Mouse (Mus musculus): ENCODE results near the gene Dscaml1. TPM values are rescaled to one million over a fixed set of nuclear protein-coding genes. Genes with fewer than 3 reads are reported as not detected.

Dscaml1 gene
- polyA plus RNA-seq, 1 experiment from 2014 or later = 15.1 TPM

- Histone ChIP-seq H3K4me1 (replicated peaks; ENCODE audit: control insufficient read depth, insufficient read depth, low read length) (peaks cover 15% of the 10 kb centered on the region; the same call in 1 of the 2 replicates), H3K4me2 (replicated peaks) (no peak overlapping the region), H3K27ac (peak overlapping the region; percentile 68), H3K4me3 (replicated peaks; ENCODE audit: low read length) (no peak overlapping the region), H3K27me3 (ENCODE audit: control insufficient read depth, insufficient read depth, low read length) (no peaks in the 10 kb centered on the region), H3K9ac (no peak overlapping the region), H3K36me3 (replicated peaks; ENCODE audit: control insufficient read depth, insufficient read depth) (peaks cover 13% of the 10 kb centered on the region; the same call in 1 of the 2 replicates), H3K9me3 (ENCODE audit: control insufficient read depth, low read length) (no peaks in the 10 kb centered on the region)
- ATAC-seq (ENCODE audit: low FRiP score) = peak; percentile 34; the same call in 1 of the 2 replicates
- no peak for DNase-seq (ENCODE audit: low spot score)
- WGBS = 50% methylated on average over 8 of the region's 8 CpGs
These were observed 28.6 kb downstream of the Dscaml1 start for GRCm38 (mm10) chr9:45454889-45455610.

GRCm38 (mm10) chr9:45457200-45457599 is 30.8 kb downstream of the Dscaml1 start:
- H3K4me2 ChIP-seq (replicated peaks) = no peak overlapping the region
- WGBS = 37% methylated on average over 7 of the region's 7 CpGs
- no peak overlapping the region for H3K9ac ChIP-seq
- peaks cover 4% of the 10 kb centered on the region; the same call in 1 of the 2 replicates for H3K36me3 ChIP-seq (replicated peaks; ENCODE audit: control insufficient read depth, insufficient read depth)
- H3K27ac ChIP-seq = no peak overlapping the region
- no peaks in the 10 kb centered on the region for H3K9me3 ChIP-seq (ENCODE audit: control insufficient read depth, low read length)
- no peak for DNase-seq (ENCODE audit: low spot score)
- ATAC-seq (ENCODE audit: low FRiP score) = no peak
- H3K4me3 ChIP-seq (replicated peaks; ENCODE audit: low read length) = no peak overlapping the region
- H3K27me3 ChIP-seq (ENCODE audit: control insufficient read depth, insufficient read depth, low read length) = no peaks in the 10 kb centered on the region
- peaks cover 15% of the 10 kb centered on the region; the same call in 1 of the 2 replicates for H3K4me1 ChIP-seq (replicated peaks; ENCODE audit: control insufficient read depth, insufficient read depth, low read length)

GRCm38 (mm10) chr9:45458363-45458762 is 31.9 kb downstream of the Dscaml1 start:
- peaks cover 4% of the 10 kb centered on the region; the same call in 1 of the 2 replicates for H3K36me3 ChIP-seq (replicated peaks; ENCODE audit: control insufficient read depth, insufficient read depth)
- no peak overlapping the region for H3K4me2 ChIP-seq (replicated peaks)
- no peaks in the 10 kb centered on the region for H3K27me3 ChIP-seq (ENCODE audit: control insufficient read depth, insufficient read depth, low read length)
- no peak overlapping the region for H3K4me3 ChIP-seq (replicated peaks; ENCODE audit: low read length)
- DNase-seq (ENCODE audit: low spot score) (no peak), ATAC-seq (ENCODE audit: low FRiP score) (no peak)
- peaks cover 15% of the 10 kb centered on the region; the same call in 1 of the 2 replicates for H3K4me1 ChIP-seq (replicated peaks; ENCODE audit: control insufficient read depth, insufficient read depth, low read length)
- H3K27ac ChIP-seq = no peak overlapping the region
- 54% methylated on average over 14 of the region's 14 CpGs for WGBS
- no peak overlapping the region for H3K9ac ChIP-seq
- H3K9me3 ChIP-seq (ENCODE audit: control insufficient read depth, low read length) = no peaks in the 10 kb centered on the region

- WGBS = 61% methylated on average over 6 of the region's 6 CpGs
- no peak for DNase-seq (ENCODE audit: low spot score)
These were observed 39.1 kb downstream of the Dscaml1 start for GRCm38 (mm10) chr9:45465396-45466019.

GRCm38 (mm10) chr9:45468235-45468634 is 41.8 kb downstream of the Dscaml1 start:
- no peaks in the 10 kb centered on the region for H3K27me3 ChIP-seq (ENCODE audit: control insufficient read depth, insufficient read depth, low read length)
- WGBS = 67% methylated on average over 10 of the region's 10 CpGs
- ATAC-seq (ENCODE audit: low FRiP score) = no peak
- no peaks in the 10 kb centered on the region for H3K9me3 ChIP-seq (ENCODE audit: control insufficient read depth, low read length)
- H3K4me3 ChIP-seq (replicated peaks; ENCODE audit: low read length) = no peak overlapping the region
- no peak overlapping the region for H3K9ac ChIP-seq
- no peak for DNase-seq (ENCODE audit: low spot score)
- H3K4me1 ChIP-seq (replicated peaks; ENCODE audit: control insufficient read depth, insufficient read depth, low read length) = peaks cover 21% of the 10 kb centered on the region
- no peak overlapping the region for H3K27ac ChIP-seq
- no peak overlapping the region for H3K4me2 ChIP-seq (replicated peaks)
- no peaks in the 10 kb centered on the region; the same call in 1 of the 2 replicates for H3K36me3 ChIP-seq (replicated peaks; ENCODE audit: control insufficient read depth, insufficient read depth)

More at GRCm38 (mm10) chr9:45465396-45466019, 39.1 kb downstream of the Dscaml1 start:
- no peaks in the 10 kb centered on the region; the same call in 1 of the 2 replicates for H3K36me3 ChIP-seq (replicated peaks; ENCODE audit: control insufficient read depth, insufficient read depth)
- H3K9ac ChIP-seq = no peak overlapping the region
- no peaks in the 10 kb centered on the region for H3K27me3 ChIP-seq (ENCODE audit: control insufficient read depth, insufficient read depth, low read length)
- peaks cover 6% of the 10 kb centered on the region for H3K4me1 ChIP-seq (replicated peaks; ENCODE audit: control insufficient read depth, insufficient read depth, low read length)
- no peaks in the 10 kb centered on the region for H3K9me3 ChIP-seq (ENCODE audit: control insufficient read depth, low read length)
- H3K4me2 ChIP-seq (replicated peaks) = no peak overlapping the region
- ATAC-seq (ENCODE audit: low FRiP score) = no peak
- no peak overlapping the region for H3K4me3 ChIP-seq (replicated peaks; ENCODE audit: low read length)
- no peak overlapping the region for H3K27ac ChIP-seq

- ATAC-seq (ENCODE audit: low FRiP score) = no peak
- H3K4me2 ChIP-seq (replicated peaks) = no peak overlapping the region
- peak; percentile 50 for DNase-seq (ENCODE audit: low spot score)
These were observed 44.5 kb downstream of the Dscaml1 start for GRCm38 (mm10) chr9:45470746-45471471.

GRCm38 (mm10) chr9:45471691-45472090 is 45.3 kb downstream of the Dscaml1 start:
- 11% methylated on average over 9 of the region's 9 CpGs for WGBS
- Histone ChIP-seq H3K4me1 (replicated peaks; ENCODE audit: control insufficient read depth, insufficient read depth, low read length) (peaks cover 21% of the 10 kb centered on the region), H3K27ac (no peak overlapping the region), H3K4me3 (replicated peaks; ENCODE audit: low read length) (no peak overlapping the region), H3K9me3 (ENCODE audit: control insufficient read depth, low read length) (no peaks in the 10 kb centered on the region), H3K36me3 (replicated peaks; ENCODE audit: control insufficient read depth, insufficient read depth) (no peaks in the 10 kb centered on the region), H3K9ac (no peak overlapping the region), H3K27me3 (ENCODE audit: control insufficient read depth, insufficient read depth, low read length) (no peaks in the 10 kb centered on the region), H3K4me2 (replicated peaks) (no peak overlapping the region)
- ATAC-seq (ENCODE audit: low FRiP score) = no peak
- no peak for DNase-seq (ENCODE audit: low spot score)

More at GRCm38 (mm10) chr9:45470746-45471471, 44.5 kb downstream of the Dscaml1 start:
- H3K4me3 ChIP-seq (replicated peaks; ENCODE audit: low read length) = no peak overlapping the region
- no peak overlapping the region for H3K9ac ChIP-seq
- H3K4me1 ChIP-seq (replicated peaks; ENCODE audit: control insufficient read depth, insufficient read depth, low read length) = peaks cover 21% of the 10 kb centered on the region
- WGBS = 65% methylated on average over 10 of the region's 10 CpGs
- H3K27me3 ChIP-seq (ENCODE audit: control insufficient read depth, insufficient read depth, low read length) = no peaks in the 10 kb centered on the region
- H3K27ac ChIP-seq = peak overlapping the region; percentile 70
- H3K36me3 ChIP-seq (replicated peaks; ENCODE audit: control insufficient read depth, insufficient read depth) = no peaks in the 10 kb centered on the region
- H3K9me3 ChIP-seq (ENCODE audit: control insufficient read depth, low read length) = no peaks in the 10 kb centered on the region

GRCm38 (mm10) chr9:45474874-45475273 is 48.4 kb downstream of the Dscaml1 start:
- Histone ChIP-seq H3K9me3 (ENCODE audit: control insufficient read depth, low read length) (no peaks in the 10 kb centered on the region), H3K36me3 (replicated peaks; ENCODE audit: control insufficient read depth, insufficient read depth) (no peaks in the 10 kb centered on the region), H3K4me3 (replicated peaks; ENCODE audit: low read length) (no peak overlapping the region), H3K27ac (no peak overlapping the region), H3K9ac (no peak overlapping the region), H3K4me1 (replicated peaks; ENCODE audit: control insufficient read depth, insufficient read depth, low read length) (peaks cover 21% of the 10 kb centered on the region), H3K27me3 (ENCODE audit: control insufficient read depth, insufficient read depth, low read length) (no peaks in the 10 kb centered on the region), H3K4me2 (replicated peaks) (no peak overlapping the region)
- ATAC-seq (ENCODE audit: low FRiP score) (no peak), DNase-seq (ENCODE audit: low spot score) (no peak)

GRCm38 (mm10) chr9:45480936-45481335 is 54.5 kb downstream of the Dscaml1 start:
- Histone ChIP-seq H3K4me1 (replicated peaks; ENCODE audit: control insufficient read depth, insufficient read depth, low read length) (no peaks in the 10 kb centered on the region), H3K4me2 (replicated peaks) (no peak overlapping the region), H3K4me3 (replicated peaks; ENCODE audit: low read length) (no peak overlapping the region), H3K27ac (no peak overlapping the region), H3K36me3 (replicated peaks; ENCODE audit: control insufficient read depth, insufficient read depth) (no peaks in the 10 kb centered on the region), H3K9ac (no peak overlapping the region), H3K9me3 (ENCODE audit: control insufficient read depth, low read length) (no peaks in the 10 kb centered on the region), H3K27me3 (ENCODE audit: control insufficient read depth, insufficient read depth, low read length) (no peaks in the 10 kb centered on the region)
- no peak for ATAC-seq (ENCODE audit: low FRiP score)
- WGBS = 94% methylated on average over 9 of the region's 9 CpGs
- DNase-seq (ENCODE audit: low spot score) = no peak

All from hindbrain, embryonic 14.5 days (tissue).